Comparison of ENCODE assay signal across 8 mouse cellular contexts in genomic region chr4:136424120-136424999, GRCm38 (mm10). TPM values are rescaled to one million over a fixed set of nuclear protein-coding genes. Genes with fewer than 3 reads are reported as not detected.
DNase-seq lines count a peak whose midpoint lies in the region; ATAC-seq and TF ChIP-seq lines count a peak whose summit lies in the region.

No protein-coding gene starts in this region.

- H3K4me2 ChIP-seq in forebrain, embryonic 13.5 days: peak overlapping the region; percentile 79
- H3K4me2 ChIP-seq in limb, embryonic 14.5 days (replicated peaks; ENCODE audit: low read depth, low read length, severe bottlenecking): peak overlapping the region; percentile 99
- H3K4me2 ChIP-seq in stomach, embryonic 14.5 days (replicated peaks; ENCODE audit: low read depth, low read length): peak overlapping the region; percentile 99

- no peak overlapping the region for H3K27ac ChIP-seq in kidney, adult 2 months (ENCODE audit: insufficient read depth, low read depth, low read length)
- H3K27ac ChIP-seq in forebrain, embryonic 13.5 days: no peak overlapping the region
- H3K27ac ChIP-seq in limb, embryonic 14.5 days (replicated peaks; ENCODE audit: low read depth, low read length): no peak overlapping the region
- no peak overlapping the region for H3K27ac ChIP-seq in stomach, embryonic 14.5 days (ENCODE audit: low read length)

- TF ChIP-seq POLR2A in kidney, adult 2 months (IDR thresholded peaks at IDR 0.05; ENCODE audit: low read depth, low read length): no peak
- no peak for TF ChIP-seq POLR2A in limb, embryonic 14.5 days (IDR thresholded peaks at IDR 0.05; ENCODE audit: borderline replicate concordance, extremely low read depth, insufficient read depth, insufficient read length)

- ATAC-seq in forebrain, embryonic 13.5 days: 0 out of 2 replicates have a peak, but pooled peaks have one; percentile 24
- peak; percentile 23; the same call in 1 of the 2 replicates for ATAC-seq in limb, embryonic 14.5 days (ENCODE audit: low FRiP score, low read depth)
- peak; percentile 39; the same call in 1 of the 2 replicates for ATAC-seq in stomach, embryonic 14.5 days (ENCODE audit: insufficient number of reproducible peaks, insufficient read depth, low FRiP score, low read depth)

- peaks cover 5% of the 10 kb centered on the region for H3K27me3 ChIP-seq in kidney, adult 2 months (replicated peaks; ENCODE audit: control insufficient read depth, insufficient read depth, low read length)
- peaks cover 58% of the 10 kb centered on the region for H3K27me3 ChIP-seq in forebrain, embryonic 13.5 days
- H3K27me3 ChIP-seq in limb, embryonic 14.5 days (ENCODE audit: control insufficient read depth, insufficient read depth, low read length): peaks cover 34% of the 10 kb centered on the region
- 0 out of 2 replicates have a peak, but pooled peaks cover 11% of the 10 kb centered on the region for H3K27me3 ChIP-seq in stomach, embryonic 14.5 days (ENCODE audit: control insufficient read depth, insufficient read depth, low read length)

- WGBS in kidney, adult 2 months: 2% methylated on average over 66 of the region's 70 CpGs
- under 1% methylated on average over 50 of the region's 70 CpGs for WGBS in forebrain, embryonic 13.5 days
- 3% methylated on average over 50 of the region's 70 CpGs for WGBS in limb, embryonic 14.5 days
- WGBS in stomach, embryonic 14.5 days: under 1% methylated on average over 67 of the region's 70 CpGs

- peak overlapping the region; percentile 15 for H3K4me3 ChIP-seq in kidney, adult 2 months (ENCODE audit: insufficient read depth, low read depth, low read length)
- H3K4me3 ChIP-seq in forebrain, embryonic 13.5 days: peak overlapping the region; percentile 45
- peak overlapping the region; percentile 53 for H3K4me3 ChIP-seq in limb, embryonic 14.5 days (replicated peaks; ENCODE audit: low read length)
- peak overlapping the region; percentile 49 for H3K4me3 ChIP-seq in stomach, embryonic 14.5 days (ENCODE audit: low read depth, low read length)

- no peaks in the 10 kb centered on the region for H3K4me1 ChIP-seq in kidney, adult 2 months (ENCODE audit: control insufficient read depth, insufficient read depth, low read length)
- peaks cover 12% of the 10 kb centered on the region for H3K4me1 ChIP-seq in forebrain, embryonic 13.5 days
- H3K4me1 ChIP-seq in limb, embryonic 14.5 days (ENCODE audit: control insufficient read depth, insufficient read depth, low read length): peaks cover 7% of the 10 kb centered on the region; the same call in 1 of the 2 replicates
- peaks cover 9% of the 10 kb centered on the region for H3K4me1 ChIP-seq in stomach, embryonic 14.5 days (ENCODE audit: control insufficient read depth, insufficient read depth, low read length)

- peak overlapping the region; percentile 68 for H3K9ac ChIP-seq in forebrain, embryonic 13.5 days
- H3K9ac ChIP-seq in limb, embryonic 14.5 days (ENCODE audit: low read depth, low read length, severe bottlenecking): peak overlapping the region; percentile 64
- peak overlapping the region; percentile 38; the same call in 1 of the 2 replicates for H3K9ac ChIP-seq in stomach, embryonic 14.5 days (replicated peaks; ENCODE audit: low read depth, low read length)

- H3K9me3 ChIP-seq in forebrain, embryonic 13.5 days (replicated peaks): no peaks in the 10 kb centered on the region
- no peaks in the 10 kb centered on the region for H3K9me3 ChIP-seq in limb, embryonic 14.5 days (ENCODE audit: control insufficient read depth, low read length)
- H3K9me3 ChIP-seq in stomach, embryonic 14.5 days (ENCODE audit: control insufficient read depth, low read depth, low read length): no peaks in the 10 kb centered on the region

- DNase-seq in kidney, adult 2 months: no peak
- no peak for DNase-seq in kidney, adult 11 months
- peak; percentile 39 for DNase-seq in ZHBTc4 (ENCODE audit: low read depth, low spot score)
- DNase-seq in limb, embryonic 14.5 days (ENCODE audit: low spot score): no peak
- no peak for DNase-seq in T-cell, adult 2 months (ENCODE audit: low spot score)
- DNase-seq in left cerebral cortex, postnatal 14 days (ENCODE audit: low spot score in 2 of 2): no peak

- TF ChIP-seq CTCF in kidney, adult 2 months (conservative IDR thresholded peaks at IDR 0.05; ENCODE audit: insufficient read depth, insufficient read length, low read depth, low read length): no peak

- intact Hi-C loops in left cerebral cortex, postnatal 14 days (cut with DNase I): no loop called here

- no peaks in the 10 kb centered on the region for H3K36me3 ChIP-seq in kidney, adult 2 months (ENCODE audit: control insufficient read depth, insufficient read depth, low read length)
- H3K36me3 ChIP-seq in forebrain, embryonic 13.5 days (ENCODE audit: poor library complexity, severe bottlenecking): no peaks in the 10 kb centered on the region
- no peaks in the 10 kb centered on the region for H3K36me3 ChIP-seq in limb, embryonic 14.5 days (ENCODE audit: control insufficient read depth, insufficient read depth, low read length)
- no peaks in the 10 kb centered on the region for H3K36me3 ChIP-seq in stomach, embryonic 14.5 days (ENCODE audit: control insufficient read depth, insufficient read depth, low read length)

RNA-seq across cellular contexts. Expression of gene Htr1d, which starts 1.0 kb away (rescaled TPM):
- not detected in 2 replicates for polyA plus RNA-seq in kidney, adult 2 months (2012; rRNA removed)
- 0.37 and 0.38 TPM in 2 replicates for polyA plus RNA-seq in forebrain, embryonic 13.5 days (2015; fragmentation: Nextera tagmentation; extraction: Ambion mirVana)
- 0.23 and 0.63 TPM in 2 replicates for polyA plus RNA-seq in limb, embryonic 14.5 days (2012; rRNA removed)
- polyA plus RNA-seq in limb, embryonic 14.5 days (2014; fragmentation: Nextera tagmentation; extraction: Ambion mirVana): 0.25 and 0.44 TPM in 2 replicates
- 0.31 and 0.42 TPM in 2 replicates for polyA plus RNA-seq in stomach, embryonic 14.5 days (2014; fragmentation: Nextera tagmentation; extraction: Ambion mirVana)
- total RNA-seq in left cerebral cortex, postnatal 14 days (2021): 1 to 10 TPM; 1.8 to 3.1 TPM

RNA-seq across cellular contexts. Expression of gene 6030445D17Rik, which starts 37.7 kb away (rescaled TPM):
- polyA plus RNA-seq in kidney, adult 2 months (2012; rRNA removed): 0.30 and 0.31 TPM in 2 replicates
- polyA plus RNA-seq in forebrain, embryonic 13.5 days (2015; fragmentation: Nextera tagmentation; extraction: Ambion mirVana): 0.13 TPM in 1 of 2 replicates, not detected in the other
- 0.27 and 0.38 TPM in 2 replicates for polyA plus RNA-seq in limb, embryonic 14.5 days (2012; rRNA removed)
- 0.26 and 0.48 TPM in 2 replicates for polyA plus RNA-seq in limb, embryonic 14.5 days (2014; fragmentation: Nextera tagmentation; extraction: Ambion mirVana)
- 0.46 and 0.48 TPM in 2 replicates for polyA plus RNA-seq in stomach, embryonic 14.5 days (2014; fragmentation: Nextera tagmentation; extraction: Ambion mirVana)
- under 1 TPM; 0.20 to 0.32 TPM for total RNA-seq in left cerebral cortex, postnatal 14 days (2021)

RNA-seq across cellular contexts. Expression of gene Luzp1, which starts 45.2 kb away (rescaled TPM):
- 12.5 and 13.2 TPM in 2 replicates for polyA plus RNA-seq in kidney, adult 2 months (2012; rRNA removed)
- 91.1 and 99.1 TPM in 2 replicates for polyA plus RNA-seq in forebrain, embryonic 13.5 days (2015; fragmentation: Nextera tagmentation; extraction: Ambion mirVana)
- 20.1 and 21.8 TPM in 2 replicates for polyA plus RNA-seq in limb, embryonic 14.5 days (2012; rRNA removed)
- 112 and 119 TPM in 2 replicates for polyA plus RNA-seq in limb, embryonic 14.5 days (2014; fragmentation: Nextera tagmentation; extraction: Ambion mirVana)
- 114 and 128 TPM in 2 replicates for polyA plus RNA-seq in stomach, embryonic 14.5 days (2014; fragmentation: Nextera tagmentation; extraction: Ambion mirVana)
- 10 to 100 TPM; 54.7 to 67.9 TPM for total RNA-seq in left cerebral cortex, postnatal 14 days (2021)
